Mouse (Mus musculus) bone marrow macrophage, adult 2 months (primary cell): ENCODE measurements around the gene Zbtb7a. TPM values are rescaled to one million over a fixed set of nuclear protein-coding genes. Genes with fewer than 3 reads are reported as not detected.

Experiments
- H3K27ac ChIP-seq: 2 replicates; pipeline ENCODE4 v1.5.1; 2012; ENCODE audit warnings: low read depth, low read length; ENCODE audit not compliant: insufficient read depth
- H3K4me1 ChIP-seq: 2 replicates; pipeline ENCODE4 v1.6.1; 2012; ENCODE audit warnings: low read length; ENCODE audit not compliant: control insufficient read depth, insufficient read depth
- H3K4me3 ChIP-seq: 2 replicates; pipeline ENCODE4 v1.5.1; 2012; ENCODE audit warnings: mild to moderate bottlenecking, low read length, moderate library complexity; ENCODE audit not compliant: insufficient read depth
- CTCF ChIP-seq: IDR thresholded peaks from 2 replicates; pipeline ENCODE4 v1.5.1; 2012; ENCODE audit warnings: low read depth, mild to moderate bottlenecking, low read length, moderate library complexity
- POLR2A ChIP-seq: IDR thresholded peaks from 2 replicates; pipeline ENCODE4 v1.6.1; 2012; ENCODE audit warnings: mild to moderate bottlenecking, low read depth, low read length, borderline replicate concordance
- polyA plus RNA-seq: library from polyadenylated mRNA; stranded (reverse); fragments of >200 nt; gene quantifications from 2 replicates; pipeline ENCODE4 v1.2.4, GENCODE M21; 2012; ENCODE audit not compliant: missing spikeins, insufficient read depth, insufficient read length

Zbtb7a gene
- polyA plus RNA-seq, 1 experiment: 54.9 TPM

GRCm38 (mm10) chr10:81145307-81145706, 10.3 kb downstream of the Zbtb7a start:
- TF ChIP-seq CTCF (no peak), POLR2A (no peak)
- Histone ChIP-seq H3K4me3 (no peak overlapping the region), H3K27ac (no peak overlapping the region), H3K4me1 (peaks cover 37% of the 10 kb centered on the region)

GRCm38 (mm10) chr10:81145778-81146177, 10.8 kb downstream of the Zbtb7a start:
- no peak for TF ChIP-seq POLR2A
- no peak for TF ChIP-seq CTCF
- H3K4me3 ChIP-seq: no peak overlapping the region
- peaks cover 33% of the 10 kb centered on the region for H3K4me1 ChIP-seq
- no peak overlapping the region for H3K27ac ChIP-seq

GRCm38 (mm10) chr10:81146296-81146695, 11.3 kb downstream of the Zbtb7a start:
- peaks cover 31% of the 10 kb centered on the region for H3K4me1 ChIP-seq
- no peak overlapping the region for H3K27ac ChIP-seq
- no peak overlapping the region for H3K4me3 ChIP-seq
- TF ChIP-seq CTCF (no peak), POLR2A (no peak)

GRCm38 (mm10) chr10:81151261-81151660, 16.2 kb downstream of the Zbtb7a start:
- no peak overlapping the region for H3K4me3 ChIP-seq
- H3K4me1 ChIP-seq: peaks cover 9% of the 10 kb centered on the region; the same call in 1 of the 2 replicates
- TF ChIP-seq CTCF (no peak), POLR2A (no peak)
- H3K27ac ChIP-seq: no peak overlapping the region

- Histone ChIP-seq H3K27ac (no peak overlapping the region), H3K4me1 (peaks cover 2% of the 10 kb centered on the region; the same call in 1 of the 2 replicates)
Measured at GRCm38 (mm10) chr10:81152609-81153008, 17.6 kb downstream of the Zbtb7a start.

GRCm38 (mm10) chr10:81154313-81154712, 19.3 kb downstream of the Zbtb7a start:
- TF ChIP-seq POLR2A (no peak), CTCF (no peak)
- H3K27ac ChIP-seq: no peak overlapping the region
- H3K4me1 ChIP-seq: peaks cover 2% of the 10 kb centered on the region; the same call in 1 of the 2 replicates
- no peak overlapping the region for H3K4me3 ChIP-seq

More at GRCm38 (mm10) chr10:81152609-81153008, 17.6 kb downstream of the Zbtb7a start:
- H3K4me3 ChIP-seq: no peak overlapping the region
- no peak for TF ChIP-seq POLR2A
- TF ChIP-seq CTCF: no peak

- H3K4me3 ChIP-seq: no peak overlapping the region
- TF ChIP-seq POLR2A: no peak
- TF ChIP-seq CTCF: no peak
- no peak overlapping the region for H3K27ac ChIP-seq
- H3K4me1 ChIP-seq: peaks cover 2% of the 10 kb centered on the region; the same call in 1 of the 2 replicates
Measured at GRCm38 (mm10) chr10:81154736-81155135, 19.7 kb downstream of the Zbtb7a start.

- H3K27ac ChIP-seq: no peak overlapping the region
- H3K4me3 ChIP-seq: no peak overlapping the region
- H3K4me1 ChIP-seq: peaks cover 13% of the 10 kb centered on the region
- TF ChIP-seq POLR2A (no peak), CTCF (no peak)
Measured at GRCm38 (mm10) chr10:81161602-81162317, 26.7 kb downstream of the Zbtb7a start.

- no peak overlapping the region for H3K4me3 ChIP-seq
- H3K27ac ChIP-seq: no peak overlapping the region
- peaks cover 13% of the 10 kb centered on the region for H3K4me1 ChIP-seq
- TF ChIP-seq CTCF (no peak), POLR2A (no peak)
Measured at GRCm38 (mm10) chr10:81162318-81162652, 27.3 kb downstream of the Zbtb7a start.

GRCm38 (mm10) chr10:81165118-81165517, 30.1 kb downstream of the Zbtb7a start:
- Histone ChIP-seq H3K27ac (no peak overlapping the region), H3K4me1 (peaks cover 19% of the 10 kb centered on the region), H3K4me3 (no peak overlapping the region)
- no peak for TF ChIP-seq CTCF
- no peak for TF ChIP-seq POLR2A
